Mouse (Mus musculus) forebrain, postnatal 0 days (tissue): ENCODE data around the gene Nuf2. TPM values are rescaled to one million over a fixed set of nuclear protein-coding genes. Genes with fewer than 3 reads are reported as not detected.

Experiments used
- ATAC-seq: fragments of 200-750 bp; cut with Nextera tagmentation; 2 replicates; pipeline ENCODE4 v1.8.0; 2017; ENCODE audit warnings: mild to moderate bottlenecking, moderate library complexity
- DNase-seq: peaks from one replicate; pipeline ENCODE4 v3.0.0-alpha.2; 2015
- H3K27ac ChIP-seq: fragments of 300-500 bp; sonication (generic); 2 replicates; pipeline ENCODE4 v1.5.1; 2014; ENCODE audit warnings: low read depth, mild to moderate bottlenecking, antibody characterized with exemption, low read length, moderate library complexity, mixed read lengths
- H3K27me3 ChIP-seq: fragments of 300-500 bp; sonication (generic); 2 replicates; pipeline ENCODE4 v1.6.1; 2014; ENCODE audit warnings: mild to moderate bottlenecking, low read length, mixed read lengths; ENCODE audit not compliant: insufficient read depth
- H3K36me3 ChIP-seq: fragments of 300-500 bp; sonication (generic); 2 replicates; pipeline ENCODE4 v1.6.1; 2014; ENCODE audit warnings: mild to moderate bottlenecking, moderate library complexity; ENCODE audit not compliant: insufficient read depth
- H3K4me1 ChIP-seq: fragments of 300-500 bp; sonication (generic); 2 replicates; pipeline ENCODE4 v1.6.1; 2014; ENCODE audit warnings: antibody characterized with exemption; ENCODE audit not compliant: insufficient read depth
- H3K4me2 ChIP-seq: fragments of 300-500 bp; sonication (generic); 2 replicates; pipeline ENCODE4 v1.6.1; 2014; ENCODE audit warnings: low read depth, mild to moderate bottlenecking, moderate library complexity
- H3K4me3 ChIP-seq: fragments of 300-500 bp; sonication (generic); 2 replicates; pipeline ENCODE4 v1.5.1; 2014; ENCODE audit warnings: low read depth, low read length, mixed read lengths
- H3K9ac ChIP-seq: fragments of 300-500 bp; sonication (generic); 2 replicates; pipeline ENCODE4 v1.6.1; 2014; ENCODE audit warnings: mild to moderate bottlenecking
- H3K9me3 ChIP-seq: fragments of 300-500 bp; sonication (generic); 2 replicates; pipeline ENCODE4 v1.6.1; 2016; ENCODE audit warnings: low read length
- CTCF ChIP-seq: sonication (generic); IDR thresholded peaks from 2 replicates; pipeline ENCODE4 v1.5.1; 2016; ENCODE audit warnings: antibody characterized with exemption, control low read depth, low read depth
- WGBS: fragments of 180-500 bp; shearing (Covaris S2); extraction: QIAGEN DNeasy Blood & Tissue Kit; methylation state at CpG from one replicate; pipeline ENCODE4 v1.1.7; 2014; 5-methylcytosine and 5-hydroxymethylcytosine counted together
- polyA plus RNA-seq: library from polyadenylated mRNA; unstranded; fragments of >200 nt; fragmentation: Nextera tagmentation; extraction: Ambion mirVana; gene quantifications from 2 replicates; pipeline ENCODE4 v1.2.1, GENCODE M21; 2015
- total RNA-seq: library from RNA; depleted of rRNA; stranded (reverse); fragments of >200 nt; gene quantifications from 2 replicates; pipeline ENCODE4 v1.2.3, GENCODE M21; 2014; rRNA removed

The Nuf2 gene
- total RNA-seq: 7.3 and 8.6 TPM in 2 replicates
- polyA plus RNA-seq: 7.9 and 9.2 TPM in 2 replicates

- peak; percentile 100 for DNase-seq
- peak within 1 kb of the TSS; percentile 60 for H3K4me2 ChIP-seq
- WGBS: under 1% methylated on average over 39 of the region's 39 CpGs
- peak within 1 kb of the TSS; percentile 79 for H3K27ac ChIP-seq
- no peaks in the 10 kb centered on the region for H3K27me3 ChIP-seq
- peak within 1 kb of the TSS; percentile 57 for H3K9ac ChIP-seq
- no peaks in the 10 kb centered on the region for H3K4me1 ChIP-seq
- H3K9me3 ChIP-seq: no peaks in the 10 kb centered on the region
- ATAC-seq: peak; percentile 99
- peak within 1 kb of the TSS; percentile 51 for H3K4me3 ChIP-seq
- H3K36me3 ChIP-seq: no peaks in the 10 kb centered on the region
- TF ChIP-seq CTCF: no peak
These were observed at the start of gene Nuf2 for GRCm38 (mm10) chr1:169530876-169531701. Gene Nuf2, minus strand, starts transcription at chr1:169531464.

- H3K4me2 ChIP-seq: no peak overlapping the region
- no peaks in the 10 kb centered on the region for H3K4me1 ChIP-seq
- DNase-seq (no peak), ATAC-seq (no peak)
- H3K9ac ChIP-seq: no peak overlapping the region
- WGBS: 81% methylated on average over 3 of the region's 3 CpGs
- H3K36me3 ChIP-seq: no peaks in the 10 kb centered on the region
- H3K27ac ChIP-seq: no peak overlapping the region
- no peaks in the 10 kb centered on the region for H3K9me3 ChIP-seq
- TF ChIP-seq CTCF: no peak
- H3K27me3 ChIP-seq: no peaks in the 10 kb centered on the region
- no peak overlapping the region for H3K4me3 ChIP-seq
These were observed 48.3 kb upstream of the Nuf2 start for GRCm38 (mm10) chr1:169579572-169579971.

GRCm38 (mm10) chr1:169574136-169574535 is 42.9 kb upstream of the Nuf2 start:
- H3K4me2 ChIP-seq: no peak overlapping the region
- DNase-seq: no peak
- no peaks in the 10 kb centered on the region for H3K36me3 ChIP-seq
- no peaks in the 10 kb centered on the region for H3K27me3 ChIP-seq
- no peaks in the 10 kb centered on the region for H3K4me1 ChIP-seq
- ATAC-seq: no peak
- H3K9me3 ChIP-seq: no peaks in the 10 kb centered on the region
- H3K4me3 ChIP-seq: no peak overlapping the region
- no peak overlapping the region for H3K27ac ChIP-seq
- no peak overlapping the region for H3K9ac ChIP-seq
- no peak for TF ChIP-seq CTCF

GRCm38 (mm10) chr1:169555621-169556020 is 24.4 kb upstream of the Nuf2 start:
- no peak overlapping the region for H3K9ac ChIP-seq
- no peaks in the 10 kb centered on the region for H3K27me3 ChIP-seq
- no peak overlapping the region for H3K4me3 ChIP-seq
- ATAC-seq: no peak
- 84% methylated on average over 2 of the region's 2 CpGs for WGBS
- DNase-seq: no peak
- H3K36me3 ChIP-seq: no peaks in the 10 kb centered on the region
- H3K27ac ChIP-seq: no peak overlapping the region
- TF ChIP-seq CTCF: no peak
- no peak overlapping the region for H3K4me2 ChIP-seq
- no peaks in the 10 kb centered on the region for H3K4me1 ChIP-seq
- H3K9me3 ChIP-seq: no peaks in the 10 kb centered on the region

GRCm38 (mm10) chr1:169555019-169555418 is 23.8 kb upstream of the Nuf2 start:
- H3K27me3 ChIP-seq: no peaks in the 10 kb centered on the region
- no peaks in the 10 kb centered on the region for H3K36me3 ChIP-seq
- H3K9me3 ChIP-seq: no peaks in the 10 kb centered on the region
- no peak for ATAC-seq
- no peak overlapping the region for H3K4me3 ChIP-seq
- WGBS: 92% methylated on average over 4 of the region's 4 CpGs
- no peak for DNase-seq
- no peak overlapping the region for H3K27ac ChIP-seq
- no peak overlapping the region for H3K9ac ChIP-seq
- no peak for TF ChIP-seq CTCF
- H3K4me2 ChIP-seq: no peak overlapping the region
- no peaks in the 10 kb centered on the region for H3K4me1 ChIP-seq

GRCm38 (mm10) chr1:169553446-169553845 is 22.2 kb upstream of the Nuf2 start:
- no peak overlapping the region for H3K4me2 ChIP-seq
- DNase-seq: no peak
- no peaks in the 10 kb centered on the region for H3K4me1 ChIP-seq
- no peaks in the 10 kb centered on the region for H3K9me3 ChIP-seq
- no peaks in the 10 kb centered on the region for H3K27me3 ChIP-seq
- no peak for ATAC-seq
- H3K4me3 ChIP-seq: no peak overlapping the region
- H3K36me3 ChIP-seq: no peaks in the 10 kb centered on the region
- H3K27ac ChIP-seq: no peak overlapping the region
- H3K9ac ChIP-seq: no peak overlapping the region
- WGBS: 80% methylated on average over 7 of the region's 7 CpGs
- no peak for TF ChIP-seq CTCF

GRCm38 (mm10) chr1:169540415-169540814 is 9.2 kb upstream of the Nuf2 start:
- Histone ChIP-seq H3K4me2 (no peak overlapping the region), H3K4me3 (no peak overlapping the region), H3K27me3 (no peaks in the 10 kb centered on the region), H3K27ac (no peak overlapping the region), H3K9me3 (no peaks in the 10 kb centered on the region), H3K4me1 (no peaks in the 10 kb centered on the region), H3K36me3 (no peaks in the 10 kb centered on the region), H3K9ac (no peak overlapping the region)
- DNase-seq: no peak
- TF ChIP-seq CTCF: no peak
- 89% methylated on average over 6 of the region's 6 CpGs for WGBS
- no peak for ATAC-seq
